Mouse (Mus musculus) liver, adult 2 months (tissue): ENCODE measurements at regions not wholly inside any gene's neighbourhood (a gene's known extent, or its start where the extent isn't known, plus 50 kb on each side); places are given as distances from the start of the nearest gene placed in this dataset.

Experiments
- CTCF ChIP-seq: fragments of 200-500 bp; IDR thresholded peaks from 2 replicates; pipeline ENCODE4 v1.5.1; 2011; ENCODE audit warnings: low read depth, low read length, control low read depth
- POLR2A ChIP-seq: fragments of 200-500 bp; IDR thresholded peaks from 2 replicates; pipeline ENCODE4 v1.6.1; 2011; ENCODE audit warnings: low read length, control low read depth; ENCODE audit not compliant: insufficient read depth; ENCODE audit errors: extremely low read depth

GRCm38 (mm10) chr19:24621610-24622220 is 52.1 kb upstream of the Tmem252 start:
- peak; percentile 80 for TF ChIP-seq CTCF
- TF ChIP-seq POLR2A: no peak
